Mouse (Mus musculus) bone marrow macrophage, adult 2 months (primary cell): ENCODE measurements around the gene Calm3. TPM values are rescaled to one million over a fixed set of nuclear protein-coding genes. Genes with fewer than 3 reads are reported as not detected.
A peak's percentile ranks its signal among the peaks of the same experiment; 100 is the strongest.

Experiments used
- H3K27ac ChIP-seq: 2 replicates; pipeline ENCODE4 v1.5.1; 2012; ENCODE audit warnings: low read depth, low read length; ENCODE audit not compliant: insufficient read depth
- H3K4me1 ChIP-seq: 2 replicates; pipeline ENCODE4 v1.6.1; 2012; ENCODE audit warnings: low read length; ENCODE audit not compliant: control insufficient read depth, insufficient read depth
- H3K4me3 ChIP-seq: 2 replicates; pipeline ENCODE4 v1.5.1; 2012; ENCODE audit warnings: mild to moderate bottlenecking, low read length, moderate library complexity; ENCODE audit not compliant: insufficient read depth
- CTCF ChIP-seq: IDR thresholded peaks from 2 replicates; pipeline ENCODE4 v1.5.1; 2012; ENCODE audit warnings: low read depth, mild to moderate bottlenecking, low read length, moderate library complexity
- POLR2A ChIP-seq: IDR thresholded peaks from 2 replicates; pipeline ENCODE4 v1.6.1; 2012; ENCODE audit warnings: mild to moderate bottlenecking, low read depth, low read length, borderline replicate concordance
- polyA plus RNA-seq: library from polyadenylated mRNA; stranded (reverse); fragments of >200 nt; gene quantifications from 2 replicates; pipeline ENCODE4 v1.2.4, GENCODE M21; 2012; ENCODE audit not compliant: missing spikeins, insufficient read depth, insufficient read length

Gene Calm3
- polyA plus RNA-seq, 1 experiment = 373 TPM

GRCm38 (mm10) chr7:16949908-16950841, 26.3 kb upstream of the Calm3 start:
- peak; percentile 93 for TF ChIP-seq CTCF
- TF ChIP-seq POLR2A = no peak
- H3K27ac ChIP-seq = no peak overlapping the region
- peak overlapping the region; percentile 17; the same call in 1 of the 2 replicates for H3K4me3 ChIP-seq
- no peaks in the 10 kb centered on the region for H3K4me1 ChIP-seq

- TF ChIP-seq CTCF (no peak), POLR2A (no peak)
- no peaks in the 10 kb centered on the region for H3K4me1 ChIP-seq
- H3K4me3 ChIP-seq = no peak overlapping the region
- H3K27ac ChIP-seq = no peak overlapping the region
Observed at GRCm38 (mm10) chr7:16948923-16949458, 25.1 kb upstream of the Calm3 start.

- TF ChIP-seq POLR2A (no peak), CTCF (no peak)
- Histone ChIP-seq H3K27ac (no peak overlapping the region), H3K4me3 (no peak overlapping the region), H3K4me1 (no peaks in the 10 kb centered on the region)
Observed at GRCm38 (mm10) chr7:16947959-16948361, 24.0 kb upstream of the Calm3 start.

GRCm38 (mm10) chr7:16947349-16947895, 23.5 kb upstream of the Calm3 start:
- no peaks in the 10 kb centered on the region for H3K4me1 ChIP-seq
- TF ChIP-seq POLR2A (no peak), CTCF (no peak)
- H3K4me3 ChIP-seq = no peak overlapping the region
- H3K27ac ChIP-seq = no peak overlapping the region

- no peak overlapping the region for H3K27ac ChIP-seq
- TF ChIP-seq CTCF = no peak
- no peak for TF ChIP-seq POLR2A
- no peaks in the 10 kb centered on the region for H3K4me1 ChIP-seq
- H3K4me3 ChIP-seq = no peak overlapping the region
Observed at GRCm38 (mm10) chr7:16946441-16947348, 22.8 kb upstream of the Calm3 start.

- no peak overlapping the region for H3K27ac ChIP-seq
- TF ChIP-seq CTCF (no peak), POLR2A (no peak)
- no peaks in the 10 kb centered on the region for H3K4me1 ChIP-seq
- H3K4me3 ChIP-seq = no peak overlapping the region
Observed at GRCm38 (mm10) chr7:16945419-16945818, 21.5 kb upstream of the Calm3 start.

GRCm38 (mm10) chr7:16944808-16945315, 20.9 kb upstream of the Calm3 start:
- Histone ChIP-seq H3K4me1 (no peaks in the 10 kb centered on the region), H3K27ac (no peak overlapping the region), H3K4me3 (peak overlapping the region; percentile 43)
- TF ChIP-seq CTCF = no peak
- TF ChIP-seq POLR2A = no peak

GRCm38 (mm10) chr7:16944061-16944807, 20.3 kb upstream of the Calm3 start, which contains the start of gene Pnmal2:
Pnmal2 (plus strand) TSS chr7:16944682.
- no peaks in the 10 kb centered on the region for H3K4me1 ChIP-seq
- TF ChIP-seq POLR2A (no peak), CTCF (no peak)
- H3K4me3 ChIP-seq = peak within 1 kb of the TSS; percentile 43
- no peak within 1 kb of the TSS for H3K27ac ChIP-seq
